Mouse (Mus musculus) heart, embryonic 14.5 days (tissue): Measurements from ENCODE around the gene Enpp5. TPM values are rescaled to one million over a fixed set of nuclear protein-coding genes. Genes with fewer than 3 reads are reported as not detected.
A peak's percentile ranks its signal among the peaks of the same experiment; 100 is the strongest.

Source experiments
- ATAC-seq: fragments of 200-750 bp; cut with Nextera tagmentation; 2 replicates; pipeline ENCODE4 v1.8.0; 2017; ENCODE audit warnings: low read depth, moderate TSS enrichment; ENCODE audit not compliant: insufficient number of reproducible peaks, insufficient read depth, low FRiP score
- H3K27ac ChIP-seq, 2 experiments: fragments of 200-500 bp in 1 of 2; fragments of 300-500 bp in 1 of 2; sonication (generic) in 1 of 2; replicated peaks in 1 of 2; 2 replicates each; pipeline ENCODE4 v1.5.1; 2012 to 2014; ENCODE audit warnings: low read depth in 2 of 2, low read length in 2 of 2, control low read depth in 1 of 2, mild to moderate bottlenecking in 1 of 2, mixed read lengths in 1 of 2; ENCODE audit not compliant: control insufficient read depth in 1 of 2, insufficient read depth in 1 of 2
- H3K27me3 ChIP-seq: fragments of 300-500 bp; sonication (generic); 2 replicates; pipeline ENCODE4 v1.6.1; 2014; ENCODE audit warnings: mild to moderate bottlenecking, low read length, control low read depth; ENCODE audit not compliant: control insufficient read depth, insufficient read depth
- H3K36me3 ChIP-seq: fragments of 300-500 bp; sonication (generic); 2 replicates; pipeline ENCODE4 v1.6.1; 2014; ENCODE audit warnings: mild to moderate bottlenecking, control low read depth, low read length, mixed read lengths; ENCODE audit not compliant: control insufficient read depth, insufficient read depth
- H3K4me1 ChIP-seq, 2 experiments: fragments of 200-500 bp in 1 of 2; fragments of 300-500 bp in 1 of 2; sonication (generic) in 1 of 2; 2 replicates each; pipeline ENCODE4 v1.6.1; 2012 to 2014; ENCODE audit warnings: low read length in 2 of 2, control low read depth in 1 of 2, mixed read lengths in 1 of 2; ENCODE audit not compliant: control insufficient read depth in 2 of 2, insufficient read depth in 2 of 2
- H3K4me2 ChIP-seq: fragments of 300-500 bp; sonication (generic); 2 replicates; pipeline ENCODE4 v1.6.1; 2014; ENCODE audit warnings: mild to moderate bottlenecking, low read length
- H3K4me3 ChIP-seq, 2 experiments: fragments of 200-500 bp in 1 of 2; fragments of 300-500 bp in 1 of 2; sonication (generic) in 1 of 2; 2 replicates each; pipeline ENCODE4 v1.5.1; 2012 to 2014; ENCODE audit warnings: low read length in 2 of 2, mild to moderate bottlenecking in 2 of 2, control low read depth in 1 of 2, low read depth in 1 of 2, moderate library complexity in 1 of 2; ENCODE audit not compliant: control insufficient read depth in 1 of 2, insufficient read depth in 1 of 2
- H3K9ac ChIP-seq: fragments of 300-500 bp; sonication (generic); 2 replicates; pipeline ENCODE4 v1.6.1; 2014; ENCODE audit warnings: mild to moderate bottlenecking, low read length
- H3K9me3 ChIP-seq: fragments of 300-500 bp; sonication (generic); 2 replicates; pipeline ENCODE4 v1.6.1; 2016; ENCODE audit warnings: low read length, control low read depth; ENCODE audit not compliant: control insufficient read depth
- WGBS: fragments of 180-500 bp; shearing (Covaris S2); extraction: QIAGEN DNeasy Blood & Tissue Kit; methylation state at CpG from one replicate; pipeline ENCODE4 v1.1.7; 2014; 5-methylcytosine and 5-hydroxymethylcytosine counted together
- polyA plus RNA-seq: library from polyadenylated mRNA; unstranded; fragments of >200 nt; fragmentation: Nextera tagmentation; extraction: Ambion mirVana; gene quantifications from 2 replicates; pipeline ENCODE4 v1.2.1, GENCODE M21; 2014

Enpp5 gene
- polyA plus RNA-seq, 1 experiment from 2014 or later, result 15.2 TPM

GRCm38 (mm10) chr17:44136018-44136417, 57.4 kb downstream of the Enpp5 start:
- peak overlapping the region in 1 of 2 experiments; percentile 21; a peak in 2 of 4 replicates for H3K4me3 ChIP-seq
- no peaks in the 10 kb centered on the region for H3K36me3 ChIP-seq
- H3K27ac ChIP-seq, result no peak overlapping the region
- WGBS, result 20% methylated on average over 8 of the region's 8 CpGs
- no peak overlapping the region for H3K9ac ChIP-seq
- peak overlapping the region; percentile 62 for H3K4me2 ChIP-seq
- H3K4me1 ChIP-seq, result peaks cover 8 to 19% of the 10 kb centered on the region in 2 experiments
- no peak for ATAC-seq
- peaks cover 16% of the 10 kb centered on the region for H3K27me3 ChIP-seq
- H3K9me3 ChIP-seq, result no peaks in the 10 kb centered on the region

Other genes with a start within 250 kb of the Enpp5 start
- 8.5 and 9.9 TPM in 2 replicates for gene Enpp4, start 27.0 kb downstream of the Enpp5 start, polyA plus RNA-seq
- gene Clic5, start 109.8 kb downstream of the Enpp5 start, polyA plus RNA-seq, result 15.3 and 15.8 TPM in 2 replicates